Mouse (Mus musculus) bone marrow, adult 2 months (tissue): ENCODE measurements at regions not wholly inside any gene's neighbourhood (a gene's known extent, or its start where the extent isn't known, plus 50 kb on each side); places are given as distances from the start of the nearest gene placed in this dataset.

Experiments used
- CTCF ChIP-seq: fragments of 200-500 bp; IDR thresholded peaks from 2 replicates; pipeline ENCODE4 v1.5.1; 2011; ENCODE audit warnings: low read length, control low read depth; ENCODE audit not compliant: control insufficient read depth, insufficient read depth
- POLR2A ChIP-seq: fragments of 200-500 bp; IDR thresholded peaks from 2 replicates; pipeline ENCODE4 v1.6.1; 2011; ENCODE audit warnings: low read depth, mild to moderate bottlenecking, control low read depth, low read length, borderline replicate concordance; ENCODE audit not compliant: control insufficient read depth

DNA sequence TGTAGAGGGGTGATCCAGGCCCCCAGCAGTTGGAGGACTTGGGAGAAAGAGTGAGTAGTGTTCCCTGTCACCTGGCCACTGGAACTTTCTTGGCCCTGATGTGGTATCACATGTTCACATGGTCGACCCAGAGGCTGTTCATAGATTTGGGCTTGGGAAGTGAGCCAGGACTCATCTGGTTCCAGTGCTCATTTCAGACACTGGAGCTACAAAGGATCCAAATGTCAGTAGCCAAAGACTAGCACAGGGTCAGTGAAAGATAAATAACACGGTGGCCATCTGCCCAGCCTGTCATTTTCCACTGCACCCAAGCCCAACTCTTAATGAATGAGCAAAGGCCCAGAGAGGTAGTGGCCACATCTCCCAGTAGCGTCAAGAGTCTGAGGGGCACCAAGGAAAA, 59.1 kb upstream of the Aldh1b1 start:
- TF ChIP-seq CTCF, result no peak
- TF ChIP-seq POLR2A, result no peak
